Mouse (Mus musculus) brain, adult 10 weeks (tissue): ENCODE measurements around the gene Cox14. TPM values are rescaled to one million over a fixed set of nuclear protein-coding genes. Genes with fewer than 3 reads are reported as not detected.

Experiments used
- polyA plus RNA-seq: library from polyadenylated mRNA; stranded (reverse); fragments of 350-450 nt; fragmentation: Illumina TruSeq; extraction: RNeasy Lipid Tissue Mini Kit (QIAGEN cat#74804); gene quantifications from one replicate; pipeline ENCODE4 v1.2.3, GENCODE M21; 2015; ENCODE audit warnings: low read depth, low replicate concordance

Cox14 gene
- polyA plus RNA-seq: 204 TPM

DNA sequence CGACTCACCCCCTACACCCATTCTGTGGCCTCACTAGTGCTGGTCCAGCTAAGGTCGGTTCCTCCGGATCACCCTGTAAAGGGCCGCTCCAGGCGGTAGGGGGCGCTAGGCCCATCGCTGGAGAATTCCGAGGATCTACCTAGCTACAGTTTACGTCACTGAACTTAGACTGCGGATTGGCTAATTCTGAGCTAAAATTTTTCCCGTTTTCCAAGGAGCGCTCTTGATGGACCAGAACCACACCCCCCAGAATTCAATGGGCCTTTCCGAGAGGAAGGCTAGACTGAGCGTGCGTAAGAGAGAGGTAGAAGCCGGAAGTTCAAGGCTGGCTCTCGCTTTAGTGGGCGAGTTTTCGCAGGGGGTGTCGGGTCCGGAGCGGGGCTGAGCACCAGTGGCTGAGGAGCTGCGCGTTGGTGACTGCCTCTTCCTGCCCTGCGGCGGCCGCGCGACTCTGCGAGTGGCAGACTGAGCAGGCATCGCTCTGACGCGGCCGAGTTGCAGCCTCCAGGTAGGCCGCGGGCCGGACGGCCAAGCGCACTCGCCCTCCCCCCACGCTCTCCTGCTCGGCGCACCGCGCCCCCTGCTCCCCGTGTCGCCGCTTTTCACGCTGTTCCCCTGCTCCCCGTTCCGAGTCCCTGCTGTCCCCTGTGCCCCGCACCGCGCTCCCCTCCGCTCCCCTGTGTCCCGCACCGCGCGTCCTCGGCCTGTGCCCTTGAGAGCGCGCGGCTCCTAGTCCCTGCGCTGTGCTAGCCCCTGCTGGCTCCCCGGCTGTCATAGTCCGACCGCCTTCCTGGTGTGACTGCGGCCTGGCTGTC, at the start of gene Cox14:
Cox14 (plus strand) TSS at position 278 of the 815 bp plus-strand sequence.

DNA sequence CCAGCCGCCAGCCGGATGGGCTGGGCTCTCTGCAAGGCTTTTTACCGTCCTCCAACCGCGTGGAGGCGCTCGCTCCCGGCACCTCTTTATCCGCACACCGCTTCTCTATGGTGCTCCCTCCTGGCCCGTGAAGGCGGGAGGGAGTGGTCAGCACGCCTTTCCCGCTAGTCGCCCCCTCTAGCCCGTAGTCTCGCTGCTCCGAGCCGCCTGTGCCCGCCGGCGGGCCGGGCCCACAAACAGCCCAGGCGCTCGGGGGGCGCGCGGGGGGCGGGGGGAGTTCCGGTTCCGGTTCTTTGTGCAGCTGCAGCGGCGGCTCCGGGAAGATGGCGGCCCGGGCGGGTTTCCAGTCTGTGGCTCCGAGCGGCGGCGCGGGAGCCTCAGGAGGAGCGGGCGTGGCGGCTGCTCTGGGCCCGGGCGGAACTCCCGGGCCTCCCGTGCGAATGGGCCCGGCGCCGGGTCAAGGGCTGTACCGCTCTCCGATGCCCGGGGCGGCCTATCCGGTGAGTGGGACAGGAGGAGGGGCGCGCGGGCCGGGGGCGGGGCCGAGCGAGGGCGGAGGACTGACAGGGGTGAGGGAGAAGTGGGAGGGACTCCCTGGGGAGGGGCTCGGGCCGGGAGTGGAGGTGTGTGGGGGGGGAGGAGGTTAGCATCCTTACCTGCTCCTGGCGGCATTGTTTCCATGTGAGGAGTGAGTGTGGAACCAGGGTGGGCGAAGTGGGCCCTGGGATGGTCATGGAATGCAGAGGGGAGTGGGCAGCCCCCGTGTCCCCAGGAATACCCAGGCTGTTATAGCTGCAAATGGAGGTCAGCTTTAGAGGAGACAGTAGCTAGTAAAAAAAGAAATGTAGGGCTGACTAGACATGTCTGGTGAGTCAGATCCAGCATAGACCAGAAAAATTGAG, 23.2 kb upstream of the Cox14 start, which contains the start of gene Smarcd1:
Smarcd1 (plus strand) TSS at position 131 of the 902 bp plus-strand sequence.

DNA sequence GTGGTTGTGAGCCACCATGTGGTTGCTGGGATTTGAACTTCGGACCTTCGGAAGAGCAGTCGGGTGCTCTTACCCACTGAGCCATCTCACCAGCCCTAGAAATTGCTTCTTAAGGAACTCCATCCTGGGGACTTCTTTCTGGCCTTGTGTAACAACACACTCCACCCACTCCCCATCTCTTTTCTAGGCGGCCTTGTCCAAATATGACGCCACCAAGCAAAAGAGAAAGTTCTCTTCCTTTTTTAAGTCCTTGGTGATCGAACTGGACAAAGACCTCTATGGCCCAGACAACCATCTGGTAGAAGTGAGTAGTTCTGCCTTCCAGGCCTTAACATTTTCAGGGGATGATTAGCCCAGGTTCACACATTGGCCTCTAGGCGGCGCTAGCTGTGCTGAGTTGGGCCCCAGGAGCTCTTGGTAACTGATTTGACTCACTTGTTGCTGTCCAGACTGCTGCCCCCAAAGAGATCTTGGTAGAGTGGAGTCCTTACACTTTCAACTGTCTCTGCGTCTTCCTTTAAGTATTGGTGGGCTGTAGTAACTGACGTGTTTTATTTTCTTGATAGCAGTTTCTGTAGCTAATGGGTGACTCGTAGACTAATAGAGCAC, 19.9 kb upstream of the Cox14 start, which contains the start of gene Gm17349:
Gm17349 (minus strand) TSS at position 51 of the 609 bp plus-strand sequence.

DNA sequence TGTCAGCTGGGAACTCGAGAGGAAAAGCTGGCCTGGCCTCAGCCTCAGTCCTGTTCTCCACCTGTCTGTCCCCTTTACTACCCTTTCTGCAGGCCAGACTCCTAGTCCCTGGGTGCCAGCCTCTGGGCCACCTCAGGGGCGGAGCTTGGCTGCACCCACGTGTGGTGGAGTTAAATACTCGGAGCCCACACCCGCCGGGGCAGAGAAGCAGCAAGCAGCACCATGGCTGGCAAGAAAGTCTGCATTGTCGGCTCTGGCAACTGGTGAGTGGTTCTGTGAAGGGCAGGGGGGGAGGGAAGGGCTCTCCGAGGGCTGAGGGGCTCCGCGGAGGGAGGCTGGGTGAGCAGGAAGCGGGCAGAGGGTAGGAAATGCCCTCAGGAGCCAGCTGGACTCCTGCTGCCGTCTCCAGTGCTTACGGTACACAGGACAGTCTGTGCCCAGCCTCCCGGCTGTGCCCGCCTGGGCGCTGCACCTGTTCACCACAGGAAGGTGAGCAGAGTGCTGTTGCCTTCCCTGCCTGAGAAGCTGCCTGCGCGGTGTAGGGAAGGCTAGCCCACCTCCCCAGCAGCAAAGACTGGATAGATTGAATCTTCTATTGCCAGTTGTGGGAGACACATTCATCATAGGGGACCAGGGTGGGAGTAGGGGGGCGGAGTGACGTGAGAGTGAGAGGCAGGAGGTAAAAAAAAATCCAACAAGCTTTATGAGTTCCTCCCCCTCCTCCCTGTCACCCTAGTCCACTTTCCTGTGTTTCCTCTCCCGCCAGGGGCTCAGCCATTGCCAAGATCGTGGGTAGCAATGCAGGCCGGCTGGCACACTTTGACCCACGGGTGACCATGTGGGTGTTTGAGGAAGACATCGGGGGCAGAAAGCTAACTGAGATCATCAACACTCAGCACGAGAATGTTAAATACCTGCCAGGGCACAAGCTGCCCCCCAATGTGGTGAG, 7.8 kb upstream of the Cox14 start, which contains the start of gene Gpd1:
Gpd1 (plus strand) TSS at position 130 of the 949 bp plus-strand sequence.

DNA sequence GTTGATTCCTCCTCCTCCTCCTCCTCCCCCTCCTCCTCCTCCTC, 47.3 kb downstream of the Cox14 start, which contains the start of gene Cers5:
Cers5 (minus strand) TSS at position 5 of the 44 bp plus-strand sequence.

Other genes starting within 250 kb of the Cox14 start
- 375 TPM for gene Faim2, start 197.5 kb upstream of the Cox14 start, polyA plus RNA-seq
- gene Aqp2, start 146.6 kb upstream of the Cox14 start, polyA plus RNA-seq: not detected
- gene Aqp5, start 134.8 kb upstream of the Cox14 start, polyA plus RNA-seq: 0.62 TPM
- not detected for gene Aqp6, start 124.2 kb upstream of the Cox14 start, polyA plus RNA-seq
- 12.5 TPM for gene Racgap1, start 74.0 kb upstream of the Cox14 start, polyA plus RNA-seq
- 47.8 TPM for gene Asic1, start 55.2 kb upstream of the Cox14 start, polyA plus RNA-seq
- gene Smarcd1, start 23.5 kb upstream of the Cox14 start, polyA plus RNA-seq: 94.7 TPM
- gene Gm17349, start 20.1 kb upstream of the Cox14 start, polyA plus RNA-seq: not detected
- 83.4 TPM for gene Gpd1, start 8.1 kb upstream of the Cox14 start, polyA plus RNA-seq
- 39.3 TPM for gene Cers5, start 47.3 kb downstream of the Cox14 start, polyA plus RNA-seq
- 8.2 TPM for gene Lima1, start 149.8 kb downstream of the Cox14 start, polyA plus RNA-seq
- gene Fam186a, start 241.4 kb downstream of the Cox14 start, polyA plus RNA-seq: 0.04 TPM
- 22.1 TPM for gene Larp4, start 244.4 kb downstream of the Cox14 start, polyA plus RNA-seq